Mouse (Mus musculus): ENCODE results near the gene Mink1. TPM values are rescaled to one million over a fixed set of nuclear protein-coding genes. Genes with fewer than 3 reads are reported as not detected.
A peak's percentile ranks its signal among the peaks of the same experiment; 100 is the strongest.

Gene Mink1
- polyA plus RNA-seq, 1 experiment from 2014 or later = 15.2 TPM

DNA sequence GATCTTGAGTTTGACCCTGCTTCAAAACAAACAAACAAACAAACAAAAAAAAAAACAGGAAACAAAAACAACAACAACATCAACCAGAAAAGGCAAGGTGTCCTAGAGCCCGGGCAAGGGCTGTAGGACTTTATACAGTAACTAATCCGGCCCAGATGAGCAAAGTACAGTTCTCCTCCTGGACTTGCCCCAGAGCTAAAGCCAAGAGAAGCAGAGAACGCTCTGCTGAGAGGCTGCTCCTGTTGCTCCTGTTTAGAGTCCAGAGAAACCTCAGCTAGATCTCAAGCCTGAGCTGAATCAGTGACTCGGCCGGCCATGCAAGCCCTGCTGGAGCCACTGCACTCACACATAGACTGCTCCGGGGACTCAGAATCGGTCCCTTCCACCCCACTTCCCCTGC, 67.4 kb downstream of the Mink1 start:
- H3K9ac ChIP-seq = no peak overlapping the region
- no peak overlapping the region for H3K4me3 ChIP-seq (ENCODE audit: low read depth, low read length)
- DNase-seq (no peak), ATAC-seq (ENCODE audit: insufficient read depth) (no peak)
- no peaks in the 10 kb centered on the region for H3K27me3 ChIP-seq (ENCODE audit: insufficient read depth, low read length)
- no peaks in the 10 kb centered on the region for H3K36me3 ChIP-seq (ENCODE audit: insufficient read depth)
- WGBS = 73% methylated on average over 7 of the region's 7 CpGs
- no peak overlapping the region for H3K4me2 ChIP-seq
- no peaks in the 10 kb centered on the region for H3K9me3 ChIP-seq (ENCODE audit: low read depth, low read length)
- H3K4me1 ChIP-seq (ENCODE audit: insufficient read depth) = no peaks in the 10 kb centered on the region
- H3K27ac ChIP-seq (ENCODE audit: low read depth) = no peak overlapping the region
- TF ChIP-seq CTCF (IDR thresholded peaks at IDR 0.05; ENCODE audit: low read depth) = no peak

DNA sequence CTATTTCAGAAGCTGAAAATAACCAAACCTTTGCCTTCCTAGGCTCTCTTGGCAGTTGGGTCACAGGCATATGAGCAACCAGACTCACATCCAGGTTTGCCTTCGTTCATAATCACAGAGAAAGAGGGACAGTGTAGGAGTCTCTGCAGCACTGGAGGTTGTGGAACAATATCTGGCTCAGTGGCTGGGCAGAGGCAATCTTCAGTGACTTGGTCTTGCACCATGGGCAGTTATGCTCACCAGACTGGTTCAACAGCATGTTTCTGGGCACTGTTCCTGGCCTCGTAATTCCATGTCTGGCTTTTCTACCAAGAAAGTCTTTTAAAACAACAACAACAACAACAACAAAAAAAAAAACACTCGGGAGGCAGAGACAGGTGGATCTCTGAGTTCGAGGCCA, 72.9 kb downstream of the Mink1 start:
- DNase-seq (no peak), ATAC-seq (ENCODE audit: insufficient read depth) (no peak)
- Histone ChIP-seq H3K4me1 (ENCODE audit: insufficient read depth) (no peaks in the 10 kb centered on the region), H3K9ac (no peak overlapping the region), H3K36me3 (ENCODE audit: insufficient read depth) (no peaks in the 10 kb centered on the region), H3K4me2 (no peak overlapping the region), H3K4me3 (ENCODE audit: low read depth, low read length) (no peak overlapping the region), H3K9me3 (ENCODE audit: low read depth, low read length) (no peaks in the 10 kb centered on the region), H3K27me3 (ENCODE audit: insufficient read depth, low read length) (no peaks in the 10 kb centered on the region), H3K27ac (ENCODE audit: low read depth) (no peak overlapping the region)
- 72% methylated on average over 4 of the region's 4 CpGs for WGBS
- TF ChIP-seq CTCF (IDR thresholded peaks at IDR 0.05; ENCODE audit: low read depth) = no peak

- Histone ChIP-seq H3K27ac (ENCODE audit: low read depth) (no peak overlapping the region), H3K4me3 (ENCODE audit: low read depth, low read length) (no peak overlapping the region), H3K4me1 (ENCODE audit: insufficient read depth) (no peaks in the 10 kb centered on the region), H3K36me3 (ENCODE audit: insufficient read depth) (no peaks in the 10 kb centered on the region), H3K9ac (no peak overlapping the region), H3K27me3 (ENCODE audit: insufficient read depth, low read length) (no peaks in the 10 kb centered on the region), H3K9me3 (ENCODE audit: low read depth, low read length) (no peaks in the 10 kb centered on the region), H3K4me2 (no peak overlapping the region)
- DNase-seq (no peak), ATAC-seq (ENCODE audit: insufficient read depth) (no peak)
- TF ChIP-seq CTCF (IDR thresholded peaks at IDR 0.05; ENCODE audit: low read depth) = no peak
- WGBS = 90% methylated on average over 1 of the region's 1 CpGs
Measured at GRCm38 (mm10) chr11:70637764-70638163, 75.1 kb downstream of the Mink1 start.

- no peak overlapping the region for H3K27ac ChIP-seq (ENCODE audit: low read depth)
- no peak for ATAC-seq (ENCODE audit: insufficient read depth)
- TF ChIP-seq CTCF (IDR thresholded peaks at IDR 0.05; ENCODE audit: low read depth) = no peak
- no peaks in the 10 kb centered on the region for H3K9me3 ChIP-seq (ENCODE audit: low read depth, low read length)
- H3K36me3 ChIP-seq (ENCODE audit: insufficient read depth) = 0 out of 2 replicates have a peak, but pooled peaks cover 2% of the 10 kb centered on the region
- no peak overlapping the region for H3K9ac ChIP-seq
- no peaks in the 10 kb centered on the region for H3K27me3 ChIP-seq (ENCODE audit: insufficient read depth, low read length)
- 89% methylated on average over 1 of the region's 1 CpGs for WGBS
- DNase-seq = no peak
- no peak overlapping the region for H3K4me3 ChIP-seq (ENCODE audit: low read depth, low read length)
- no peak overlapping the region for H3K4me2 ChIP-seq
- no peaks in the 10 kb centered on the region for H3K4me1 ChIP-seq (ENCODE audit: insufficient read depth)
Measured at GRCm38 (mm10) chr11:70638293-70638692, 75.6 kb downstream of the Mink1 start.

- Histone ChIP-seq H3K4me1 (ENCODE audit: insufficient read depth) (no peaks in the 10 kb centered on the region), H3K9me3 (ENCODE audit: low read depth, low read length) (no peaks in the 10 kb centered on the region), H3K9ac (no peak within 1 kb of the TSS), H3K27ac (ENCODE audit: low read depth) (peak within 1 kb of the TSS; percentile 37; the same call in 1 of the 2 replicates), H3K36me3 (ENCODE audit: insufficient read depth) (peaks cover 7% of the 10 kb centered on the region; the same call in 1 of the 2 replicates), H3K4me3 (ENCODE audit: low read depth, low read length) (no peak within 1 kb of the TSS), H3K4me2 (0 out of 2 replicates have a peak within 1 kb of the TSS, but pooled peaks have one; percentile 1), H3K27me3 (ENCODE audit: insufficient read depth, low read length) (no peaks in the 10 kb centered on the region)
- ATAC-seq (ENCODE audit: insufficient read depth) (0 out of 2 replicates have a peak, but pooled peaks have one; percentile 21), DNase-seq (no peak)
- WGBS = 13% methylated on average over 5 of the region's 5 CpGs
- no peak for TF ChIP-seq CTCF (IDR thresholded peaks at IDR 0.05; ENCODE audit: low read depth)
Measured at GRCm38 (mm10) chr11:70638714-70639278, 76.1 kb downstream of the Mink1 start, which contains the start of gene Gp1ba. Gene Gp1ba, plus strand, starts transcription at chr11:70639122.

- DNase-seq (no peak), ATAC-seq (ENCODE audit: insufficient read depth) (no peak)
- H3K27ac ChIP-seq (ENCODE audit: low read depth) = no peak overlapping the region
- no peak overlapping the region for H3K9ac ChIP-seq
- H3K27me3 ChIP-seq (ENCODE audit: insufficient read depth, low read length) = no peaks in the 10 kb centered on the region
- no peak overlapping the region for H3K4me2 ChIP-seq
- no peaks in the 10 kb centered on the region for H3K4me1 ChIP-seq (ENCODE audit: insufficient read depth)
- no peaks in the 10 kb centered on the region for H3K9me3 ChIP-seq (ENCODE audit: low read depth, low read length)
- 77% methylated on average over 8 of the region's 8 CpGs for WGBS
- H3K4me3 ChIP-seq (ENCODE audit: low read depth, low read length) = no peak overlapping the region
- TF ChIP-seq CTCF (IDR thresholded peaks at IDR 0.05; ENCODE audit: low read depth) = no peak
- H3K36me3 ChIP-seq (ENCODE audit: insufficient read depth) = peaks cover 18% of the 10 kb centered on the region
Measured at GRCm38 (mm10) chr11:70639976-70640375, 77.3 kb downstream of the Mink1 start.

- H3K36me3 ChIP-seq (ENCODE audit: insufficient read depth) = peaks cover 27% of the 10 kb centered on the region
Measured at GRCm38 (mm10) chr11:70641241-70641640, 78.6 kb downstream of the Mink1 start.

More at GRCm38 (mm10) chr11:70641241-70641640, 78.6 kb downstream of the Mink1 start:
- Histone ChIP-seq H3K9me3 (ENCODE audit: low read depth, low read length) (no peaks in the 10 kb centered on the region), H3K9ac (no peak overlapping the region), H3K27ac (ENCODE audit: low read depth) (no peak overlapping the region), H3K4me2 (no peak overlapping the region), H3K4me3 (ENCODE audit: low read depth, low read length) (no peak overlapping the region), H3K4me1 (ENCODE audit: insufficient read depth) (peaks cover 6% of the 10 kb centered on the region; the same call in 1 of the 2 replicates), H3K27me3 (ENCODE audit: insufficient read depth, low read length) (no peaks in the 10 kb centered on the region)
- no peak for DNase-seq
- no peak for ATAC-seq (ENCODE audit: insufficient read depth)
- TF ChIP-seq CTCF (IDR thresholded peaks at IDR 0.05; ENCODE audit: low read depth) = no peak
- WGBS = 84% methylated on average over 7 of the region's 7 CpGs
